Mouse (Mus musculus): ENCODE data around the gene Serpinb12. TPM values are rescaled to one million over a fixed set of nuclear protein-coding genes. Genes with fewer than 3 reads are reported as not detected.
"Not testable (repeated sequence)": the region's sequence is repeated elsewhere in the genome, so short reads cannot be mapped to it uniquely, and the experiment has no call there.

Serpinb12 gene
- total RNA-seq (2017): not detected in 3 replicates

- no peak for ATAC-seq (replicated peaks; ENCODE audit: insufficient number of reproducible peaks, low FRiP score, low TSS enrichment, poor library complexity, severe bottlenecking)
Measured at GRCm38 (mm10) chr1:106934265-106934664, at the start of gene Serpinb12. Gene Serpinb12 (plus strand): TSS chr1:106934449.

GRCm38 (mm10) chr1:106895142-106895541, 39.1 kb upstream of the Serpinb12 start:
- not testable (repeated sequence) for ATAC-seq (replicated peaks; ENCODE audit: insufficient number of reproducible peaks, low FRiP score, low TSS enrichment, poor library complexity, severe bottlenecking)

- ATAC-seq (replicated peaks; ENCODE audit: insufficient number of reproducible peaks, low FRiP score, low TSS enrichment, poor library complexity, severe bottlenecking): peak; percentile 75; the same call in 1 of the 2 replicates
Measured at GRCm38 (mm10) chr1:106901406-106901805, 32.8 kb upstream of the Serpinb12 start.

- ATAC-seq (replicated peaks; ENCODE audit: insufficient number of reproducible peaks, low FRiP score, low TSS enrichment, poor library complexity, severe bottlenecking): peak; percentile 78
Measured at GRCm38 (mm10) chr1:106931954-106932353, 2.3 kb upstream of the Serpinb12 start.

GRCm38 (mm10) chr1:106933658-106934057, 591 bp upstream of the Serpinb12 start:
- no peak; the same call in 1 of the 2 replicates for ATAC-seq (replicated peaks; ENCODE audit: insufficient number of reproducible peaks, low FRiP score, low TSS enrichment, poor library complexity, severe bottlenecking)

- ATAC-seq (replicated peaks; ENCODE audit: insufficient number of reproducible peaks, low FRiP score, low TSS enrichment, poor library complexity, severe bottlenecking): no peak
Measured at GRCm38 (mm10) chr1:106947217-106947616, 13.0 kb downstream of the Serpinb12 start.

- ATAC-seq (replicated peaks; ENCODE audit: insufficient number of reproducible peaks, low FRiP score, low TSS enrichment, poor library complexity, severe bottlenecking): no peak
Measured at GRCm38 (mm10) chr1:106959981-106960380, 25.7 kb downstream of the Serpinb12 start.

GRCm38 (mm10) chr1:106961023-106961422, 26.8 kb downstream of the Serpinb12 start:
- no peak for ATAC-seq (replicated peaks; ENCODE audit: insufficient number of reproducible peaks, low FRiP score, low TSS enrichment, poor library complexity, severe bottlenecking)

GRCm38 (mm10) chr1:106980684-106981083, 46.4 kb downstream of the Serpinb12 start, which contains the start of gene Serpinb13:
Gene Serpinb13 (plus strand): TSS chr1:106980984.
- no peak for ATAC-seq (replicated peaks; ENCODE audit: insufficient number of reproducible peaks, low FRiP score, low TSS enrichment, poor library complexity, severe bottlenecking)

- no peak for ATAC-seq (replicated peaks; ENCODE audit: insufficient number of reproducible peaks, low FRiP score, low TSS enrichment, poor library complexity, severe bottlenecking)
Measured at GRCm38 (mm10) chr1:106983092-106983491, 48.8 kb downstream of the Serpinb12 start.

- ATAC-seq (replicated peaks; ENCODE audit: insufficient number of reproducible peaks, low FRiP score, low TSS enrichment, poor library complexity, severe bottlenecking): no peak
Measured at GRCm38 (mm10) chr1:106983865-106984264, 49.6 kb downstream of the Serpinb12 start.

GRCm38 (mm10) chr1:107000424-107000823, 66.2 kb downstream of the Serpinb12 start:
- ATAC-seq (replicated peaks; ENCODE audit: insufficient number of reproducible peaks, low FRiP score, low TSS enrichment, poor library complexity, severe bottlenecking): no peak

GRCm38 (mm10) chr1:107001754-107002153, 67.5 kb downstream of the Serpinb12 start:
- ATAC-seq (replicated peaks; ENCODE audit: insufficient number of reproducible peaks, low FRiP score, low TSS enrichment, poor library complexity, severe bottlenecking): no peak

- no peak for ATAC-seq (replicated peaks; ENCODE audit: insufficient number of reproducible peaks, low FRiP score, low TSS enrichment, poor library complexity, severe bottlenecking)
Measured at GRCm38 (mm10) chr1:107006316-107006715, 72.1 kb downstream of the Serpinb12 start.

Other genes with a start within 250 kb of the Serpinb12 start
- gene Bcl2, start 220.2 kb upstream of the Serpinb12 start, total RNA-seq (2017): 64.9 to 109 TPM (median 65.0 TPM) in 3 replicates
- gene Kdsr, start 174.7 kb upstream of the Serpinb12 start, total RNA-seq (2017): 16.3 to 26.0 TPM (median 25.0 TPM) in 3 replicates
- 173 to 207 TPM (median 181 TPM) in 3 replicates for gene Vps4b, start 137.7 kb upstream of the Serpinb12 start, total RNA-seq (2017)
- not detected in 3 replicates for gene Serpinb5, start 73.3 kb upstream of the Serpinb12 start, total RNA-seq (2017)
- not detected in 3 replicates for gene Serpinb13, start 46.5 kb downstream of the Serpinb12 start, total RNA-seq (2017)
- gene Serpinb3a, start 117.9 kb downstream of the Serpinb12 start, total RNA-seq (2017): not detected in 3 replicates
- gene Serpinb3d, start 149.1 kb downstream of the Serpinb12 start, total RNA-seq (2017): not detected in 3 replicates